Mouse (Mus musculus): ENCODE data around the gene Zcwpw1. TPM values are rescaled to one million over a fixed set of nuclear protein-coding genes. Genes with fewer than 3 reads are reported as not detected.

Zcwpw1 gene
- total RNA-seq, 1 experiment, result 33.0 TPM

GRCm38 (mm10) chr5:137772755-137773154 is 14.8 kb upstream of the Zcwpw1 start:
- H3K4me3 ChIP-seq (ENCODE audit: insufficient read depth in 1 of 2, low read depth in 1 of 2, low read length in 2 of 2, poor library complexity in 1 of 2, severe bottlenecking in 1 of 2), result no peak overlapping the region
- H3K36me3 ChIP-seq (ENCODE audit: control insufficient read depth, insufficient read depth, low read length, poor library complexity, severe bottlenecking), result no peaks in the 10 kb centered on the region
- no peaks in the 10 kb centered on the region for H3K9me3 ChIP-seq (ENCODE audit: control insufficient read depth, insufficient read depth, low read depth, low read length)
- H3K27ac ChIP-seq (ENCODE audit: insufficient read depth, low read depth, low read length, poor library complexity, severe bottlenecking), result no peak overlapping the region
- H3K9ac ChIP-seq (ENCODE audit: insufficient read depth, low read depth, low read length, poor library complexity, severe bottlenecking), result no peak overlapping the region
- DNase-seq (ENCODE audit: low read depth, low spot score), result no peak
- in situ Hi-C loops (cut with MboI; ENCODE audit: low sequenced_read_pairs in 2 of 2, unreplicated experiment in 2 of 2), result no loop called here
- no peak for TF ChIP-seq MAFK (IDR thresholded peaks at IDR 0.05; ENCODE audit: insufficient read depth, low read depth, low read length)
- no peak for TF ChIP-seq ZC3H11A (IDR thresholded peaks at IDR 0.05; ENCODE audit: borderline replicate concordance, low read depth, low read length)
- no peak for TF ChIP-seq HCFC1 (IDR thresholded peaks at IDR 0.05; ENCODE audit: borderline replicate concordance, insufficient read depth, low read length)
- no peak for TF ChIP-seq ZNF384 (IDR thresholded peaks at IDR 0.05; ENCODE audit: low read depth, low read length)
- no peak for TF ChIP-seq CHD2 (IDR thresholded peaks at IDR 0.05; ENCODE audit: low read depth, low read length)
- H3K4me1 ChIP-seq (ENCODE audit: control insufficient read depth in 2 of 2, insufficient read depth in 2 of 2, low read length in 2 of 2, poor library complexity in 1 of 2), result peaks cover 5 to 12% of the 10 kb centered on the region in 2 experiments; a peak in 2 of 4 replicates

DNA sequence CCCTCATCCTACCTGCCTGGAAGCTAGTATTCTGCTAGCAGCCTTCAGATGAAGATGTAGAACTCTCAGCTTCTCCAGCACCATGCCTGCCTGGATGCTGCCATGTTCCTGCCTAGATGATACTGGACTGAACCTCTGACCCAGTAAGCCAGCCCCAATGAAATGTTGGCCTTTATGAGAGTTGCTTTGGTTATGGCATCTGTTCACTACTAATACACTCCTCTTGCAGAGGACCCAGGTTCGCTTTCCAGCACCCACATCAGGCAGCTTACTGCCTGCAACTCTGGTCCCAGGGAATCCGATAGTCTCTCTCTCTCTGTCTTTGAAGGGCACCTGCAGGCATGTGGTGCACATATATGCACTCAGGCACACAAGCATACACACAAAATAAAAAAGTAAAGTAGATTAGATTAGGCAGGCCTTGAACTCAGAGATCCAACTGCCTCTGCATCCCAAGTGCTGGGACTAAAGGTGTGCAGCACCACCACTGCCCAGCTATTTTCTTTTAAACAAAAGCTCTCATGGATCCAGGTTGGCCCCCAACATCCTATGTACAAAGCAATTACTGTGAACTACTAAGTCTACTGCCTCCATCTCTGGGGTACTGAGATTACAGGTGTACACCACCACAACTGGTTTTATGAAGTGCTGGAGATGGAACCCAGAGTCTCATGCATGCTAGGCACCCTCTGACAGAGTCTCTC is 11.9 kb upstream of the Zcwpw1 start:
- H3K4me1 ChIP-seq (ENCODE audit: control insufficient read depth in 2 of 2, insufficient read depth in 2 of 2, low read length in 2 of 2, poor library complexity in 1 of 2), result peaks cover 7 to 9% of the 10 kb centered on the region in 2 experiments; a peak in 3 of 4 replicates
- peak overlapping the region; percentile 68 for H3K27ac ChIP-seq (ENCODE audit: insufficient read depth, low read depth, low read length, poor library complexity, severe bottlenecking)
- H3K9ac ChIP-seq (ENCODE audit: insufficient read depth, low read depth, low read length, poor library complexity, severe bottlenecking), result no peak overlapping the region
- no peak for DNase-seq (ENCODE audit: low read depth, low spot score)
- H3K4me3 ChIP-seq (ENCODE audit: insufficient read depth in 1 of 2, low read depth in 1 of 2, low read length in 2 of 2, poor library complexity in 1 of 2, severe bottlenecking in 1 of 2), result no peak overlapping the region; a peak in 1 of 4 replicates
- in situ Hi-C loops (cut with MboI; ENCODE audit: low sequenced_read_pairs in 2 of 2, unreplicated experiment in 2 of 2), result no loop called here
- H3K9me3 ChIP-seq (ENCODE audit: control insufficient read depth, insufficient read depth, low read depth, low read length), result no peaks in the 10 kb centered on the region
- TF ChIP-seq ZC3H11A (IDR thresholded peaks at IDR 0.05; ENCODE audit: borderline replicate concordance, low read depth, low read length), result no peak
- no peak for TF ChIP-seq ZNF384 (IDR thresholded peaks at IDR 0.05; ENCODE audit: low read depth, low read length)
- TF ChIP-seq HCFC1 (IDR thresholded peaks at IDR 0.05; ENCODE audit: borderline replicate concordance, insufficient read depth, low read length), result no peak
- TF ChIP-seq CHD2 (IDR thresholded peaks at IDR 0.05; ENCODE audit: low read depth, low read length), result no peak
- peaks cover 4% of the 10 kb centered on the region for H3K36me3 ChIP-seq (ENCODE audit: control insufficient read depth, insufficient read depth, low read length, poor library complexity, severe bottlenecking)

DNA sequence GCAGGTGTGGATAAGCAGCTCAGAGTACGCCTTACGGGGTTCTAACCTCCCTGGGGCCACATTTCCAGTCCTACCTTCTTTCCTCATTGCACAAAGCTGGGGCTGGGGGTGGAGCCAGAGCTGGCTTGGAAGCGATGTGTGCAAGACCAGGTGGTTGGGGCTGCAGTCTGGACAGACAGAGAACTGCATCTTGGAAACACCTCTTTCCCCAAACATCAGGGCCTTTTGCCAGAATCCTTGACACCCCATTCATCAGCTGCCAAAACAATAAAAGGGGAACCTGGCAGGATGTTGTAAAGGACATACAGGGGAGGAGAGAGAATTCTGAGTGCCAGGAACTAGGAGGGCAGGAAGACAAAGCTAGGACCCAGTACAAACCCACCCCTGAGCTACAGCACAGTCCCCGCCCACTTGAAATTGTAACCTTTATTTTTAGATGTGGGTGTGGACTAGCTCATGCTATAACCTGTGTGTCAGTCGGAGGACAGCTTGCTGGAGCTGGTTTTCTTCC is 11.1 kb upstream of the Zcwpw1 start:
- Histone ChIP-seq H3K9me3 (ENCODE audit: control insufficient read depth, insufficient read depth, low read depth, low read length) (no peaks in the 10 kb centered on the region), H3K4me3 (ENCODE audit: insufficient read depth in 1 of 2, low read depth in 1 of 2, low read length in 2 of 2, poor library complexity in 1 of 2, severe bottlenecking in 1 of 2) (peak overlapping the region in 1 of 2 experiments; percentile 19; a peak in 2 of 4 replicates), H3K4me1 (ENCODE audit: control insufficient read depth in 2 of 2, insufficient read depth in 2 of 2, low read length in 2 of 2, poor library complexity in 1 of 2) (peaks cover 7 to 9% of the 10 kb centered on the region in 2 experiments; a peak in 3 of 4 replicates), H3K36me3 (ENCODE audit: control insufficient read depth, insufficient read depth, low read length, poor library complexity, severe bottlenecking) (peaks cover 8% of the 10 kb centered on the region), H3K27ac (ENCODE audit: insufficient read depth, low read depth, low read length, poor library complexity, severe bottlenecking) (peak overlapping the region; percentile 68), H3K9ac (ENCODE audit: insufficient read depth, low read depth, low read length, poor library complexity, severe bottlenecking) (peak overlapping the region; percentile 49; the same call in 1 of the 2 replicates)
- peak; percentile 63 for DNase-seq (ENCODE audit: low read depth, low spot score)
- in situ Hi-C loops (cut with MboI; ENCODE audit: low sequenced_read_pairs in 2 of 2, unreplicated experiment in 2 of 2), result no loop called here
- TF ChIP-seq MAFK (IDR thresholded peaks at IDR 0.05; ENCODE audit: insufficient read depth, low read depth, low read length), result no peak
- TF ChIP-seq CHD2 (IDR thresholded peaks at IDR 0.05; ENCODE audit: low read depth, low read length), result no peak
- TF ChIP-seq ZNF384 (IDR thresholded peaks at IDR 0.05; ENCODE audit: low read depth, low read length), result no peak
- no peak for TF ChIP-seq HCFC1 (IDR thresholded peaks at IDR 0.05; ENCODE audit: borderline replicate concordance, insufficient read depth, low read length)
- TF ChIP-seq ZC3H11A (IDR thresholded peaks at IDR 0.05; ENCODE audit: borderline replicate concordance, low read depth, low read length), result no peak

DNA sequence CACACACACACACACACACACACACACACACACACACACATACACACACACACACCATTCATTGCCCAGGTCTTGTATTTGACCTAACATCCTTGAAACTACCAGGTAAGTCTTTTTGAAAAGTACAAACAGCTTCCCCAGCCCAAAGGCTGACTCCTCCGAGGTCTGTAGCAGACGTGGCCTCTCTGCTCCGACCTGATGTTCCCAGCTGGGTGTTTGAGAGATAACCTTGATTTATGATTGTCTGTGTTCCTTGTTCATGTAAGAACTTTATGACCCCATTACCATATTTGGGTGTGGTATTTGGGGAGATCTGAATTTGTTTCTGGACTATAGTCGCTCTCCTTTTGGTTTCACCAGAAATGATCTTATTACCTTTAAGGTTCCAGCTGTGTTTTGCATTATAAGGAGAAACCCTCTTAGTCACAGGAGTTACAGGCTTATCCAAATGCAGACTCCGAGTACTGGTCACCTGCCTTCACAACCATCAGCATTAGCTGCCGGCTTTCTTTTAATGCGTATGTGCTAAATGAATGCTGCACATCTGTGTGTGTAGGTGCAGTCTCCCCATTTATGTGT is 10.2 kb upstream of the Zcwpw1 start:
- no peak overlapping the region for H3K4me3 ChIP-seq (ENCODE audit: insufficient read depth in 1 of 2, low read depth in 1 of 2, low read length in 2 of 2, poor library complexity in 1 of 2, severe bottlenecking in 1 of 2)
- DNase-seq (ENCODE audit: low read depth, low spot score), result no peak
- H3K36me3 ChIP-seq (ENCODE audit: control insufficient read depth, insufficient read depth, low read length, poor library complexity, severe bottlenecking), result peaks cover 17% of the 10 kb centered on the region
- in situ Hi-C loops (cut with MboI; ENCODE audit: low sequenced_read_pairs in 2 of 2, unreplicated experiment in 2 of 2), result no loop called here
- H3K9me3 ChIP-seq (ENCODE audit: control insufficient read depth, insufficient read depth, low read depth, low read length), result no peaks in the 10 kb centered on the region
- H3K4me1 ChIP-seq (ENCODE audit: control insufficient read depth in 2 of 2, insufficient read depth in 2 of 2, low read length in 2 of 2, poor library complexity in 1 of 2), result peaks cover 7 to 12% of the 10 kb centered on the region in 2 experiments; a peak in 3 of 4 replicates
- TF ChIP-seq CHD2 (IDR thresholded peaks at IDR 0.05; ENCODE audit: low read depth, low read length) (no peak), MAFK (IDR thresholded peaks at IDR 0.05; ENCODE audit: insufficient read depth, low read depth, low read length) (no peak), HCFC1 (IDR thresholded peaks at IDR 0.05; ENCODE audit: borderline replicate concordance, insufficient read depth, low read length) (no peak), ZC3H11A (IDR thresholded peaks at IDR 0.05; ENCODE audit: borderline replicate concordance, low read depth, low read length) (no peak), ZNF384 (IDR thresholded peaks at IDR 0.05; ENCODE audit: low read depth, low read length) (no peak)
- H3K27ac ChIP-seq (ENCODE audit: insufficient read depth, low read depth, low read length, poor library complexity, severe bottlenecking), result no peak overlapping the region
- no peak overlapping the region; the same call in 1 of the 2 replicates for H3K9ac ChIP-seq (ENCODE audit: insufficient read depth, low read depth, low read length, poor library complexity, severe bottlenecking)
